Mouse (Mus musculus) left cerebral cortex, adult 9 months (tissue): ENCODE measurements at regions not wholly inside any gene's neighbourhood (a gene's known extent, or its start where the extent isn't known, plus 50 kb on each side); places are given as distances from the start of the nearest gene placed in this dataset.
"Not testable (repeated sequence)": the region's sequence is repeated elsewhere in the genome, so short reads cannot be mapped to it uniquely, and the experiment has no call there.

Experiments used
- DNase-seq, 2 experiments: peaks; one replicate each; pipeline ENCODE4 v3.0.0; 2022; ENCODE audit warnings: low spot score in 2 of 2

- DNase-seq = no peak
These were observed 119.3 kb upstream of the Foxk1 start for GRCm38 (mm10) chr5:142281997-142282396.

GRCm38 (mm10) chr5:142287981-142288380 lies 113.3 kb upstream of the Foxk1 start:
- peak in 1 of 2 experiments; percentile 4 for DNase-seq

DNA sequence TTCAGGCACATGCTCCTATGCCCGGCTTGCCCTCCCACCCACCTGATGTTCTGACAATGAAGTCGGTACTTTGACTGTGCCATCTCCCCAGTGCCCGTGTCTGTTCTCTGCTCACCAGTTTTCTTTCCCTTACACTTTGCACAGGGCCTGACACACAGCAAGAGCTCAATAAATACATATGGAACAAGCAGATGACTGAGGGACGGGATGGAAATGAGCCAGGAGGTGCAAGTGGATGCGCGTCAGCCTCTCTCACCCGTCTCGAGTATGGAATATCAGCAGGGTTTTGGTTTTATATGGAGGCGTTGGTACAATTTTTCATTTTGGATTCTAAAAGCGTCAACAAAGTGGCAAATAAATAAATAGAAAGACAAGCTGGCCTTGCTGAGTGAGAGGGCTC lies 109.8 kb upstream of the Foxk1 start:
- DNase-seq = peak in 1 of 2 experiments; percentile 24

GRCm38 (mm10) chr5:142296401-142296800 lies 104.9 kb upstream of the Foxk1 start:
- not testable (repeated sequence) for DNase-seq

DNA sequence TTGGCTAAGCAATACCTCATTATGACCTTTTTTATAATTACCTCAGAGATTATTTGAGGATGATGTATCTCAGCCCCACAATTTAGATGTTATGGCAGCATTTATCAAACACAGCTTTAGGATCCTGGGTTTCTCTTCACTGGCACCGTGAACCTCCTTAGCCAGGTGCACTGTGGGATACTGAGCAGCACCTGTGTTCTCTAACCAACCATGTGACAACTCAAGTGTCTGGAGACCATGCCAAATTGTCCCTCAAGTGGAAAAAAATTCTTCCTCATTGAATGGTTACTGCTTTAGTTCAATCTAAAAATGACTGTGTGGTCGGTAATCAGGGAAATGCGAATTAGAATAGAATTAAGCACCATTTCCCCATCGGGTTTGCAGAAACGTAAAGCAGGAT lies 101.7 kb upstream of the Foxk1 start:
- no peak for DNase-seq

GRCm38 (mm10) chr5:142308511-142308910 lies 92.8 kb upstream of the Foxk1 start:
- DNase-seq = no peak

DNA sequence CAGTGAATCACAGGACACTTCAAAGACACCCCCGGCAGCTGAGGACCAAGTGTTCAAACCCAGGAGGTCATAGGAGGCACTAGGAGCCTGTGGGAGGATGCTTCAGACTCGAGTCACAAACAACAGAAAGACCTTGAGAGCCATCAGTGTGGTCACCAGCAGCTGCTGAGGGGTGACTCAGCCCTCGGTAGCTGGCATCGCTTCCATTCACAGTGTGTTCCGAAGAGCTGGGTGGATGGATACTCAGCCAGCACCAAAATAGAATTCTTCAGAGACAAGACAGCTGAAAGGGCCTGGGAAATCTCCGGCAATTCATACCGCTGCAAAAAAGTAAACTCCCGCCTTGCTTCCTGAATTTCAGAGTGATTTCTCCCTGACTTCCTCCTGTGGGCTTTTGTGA lies 87.4 kb upstream of the Foxk1 start:
- DNase-seq = peak; percentile 38 to 81

DNA sequence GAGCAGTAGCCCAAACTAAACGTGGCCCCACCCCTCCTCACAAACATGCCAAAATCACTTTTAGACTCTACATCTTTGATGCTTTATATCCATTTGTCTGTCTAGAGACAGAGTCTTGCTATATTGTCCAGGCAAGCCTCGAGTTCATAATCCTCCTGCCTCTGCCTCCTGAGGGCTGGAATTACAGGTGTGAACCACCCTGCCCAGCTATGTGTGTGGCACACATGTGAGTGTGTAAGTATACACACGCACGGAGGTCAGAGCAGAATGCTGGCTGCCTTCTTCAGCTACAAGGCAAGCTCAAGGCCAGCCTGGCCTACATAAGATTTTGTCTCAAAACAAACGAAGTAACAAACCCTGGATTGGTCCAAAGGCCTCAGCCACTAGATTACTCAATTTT lies 86.8 kb upstream of the Foxk1 start:
- DNase-seq = no peak

DNA sequence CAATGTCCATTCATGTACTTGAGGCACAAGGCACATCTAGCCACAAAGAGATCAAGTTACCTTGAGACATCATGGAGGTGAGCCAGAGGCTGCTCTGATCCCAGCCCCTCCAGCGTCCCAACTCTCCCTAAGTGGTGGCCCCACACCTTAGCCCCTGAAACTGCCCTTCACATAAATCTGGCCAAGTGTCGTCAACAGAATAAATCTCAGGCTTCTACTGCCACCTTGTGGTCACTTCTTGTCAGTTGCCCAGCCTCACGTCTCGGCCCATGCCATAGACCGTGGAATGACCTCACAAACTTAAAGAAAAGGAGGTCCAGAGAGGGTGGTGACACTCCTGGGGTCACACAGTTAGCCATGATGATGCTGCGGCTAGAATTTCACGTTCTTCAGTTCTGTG lies 82.0 kb upstream of the Foxk1 start:
- peak in 1 of 2 experiments; percentile 77 for DNase-seq

GRCm38 (mm10) chr5:142321316-142321715 lies 80.0 kb upstream of the Foxk1 start:
- DNase-seq = no peak

GRCm38 (mm10) chr5:142324928-142325327 lies 76.4 kb upstream of the Foxk1 start:
- DNase-seq = no peak

DNA sequence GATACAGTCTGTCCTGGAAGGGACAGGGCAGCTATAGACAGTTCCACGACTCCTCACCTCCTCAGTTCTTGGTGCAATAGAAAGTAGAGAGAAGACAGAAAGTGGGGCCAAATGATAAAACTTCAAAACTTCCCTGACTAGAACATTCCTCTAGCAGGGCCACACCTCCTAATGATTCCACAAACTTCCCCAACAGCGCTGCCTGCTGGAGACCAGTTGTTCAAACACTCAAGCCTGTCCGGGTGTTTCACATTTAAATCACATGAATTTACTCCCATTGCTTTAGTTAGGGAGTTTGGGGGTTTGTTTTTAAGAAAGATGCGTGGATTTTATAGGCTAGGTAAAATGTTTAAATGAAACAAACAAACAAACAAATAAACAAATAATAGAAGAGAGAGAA lies 75.7 kb upstream of the Foxk1 start:
- DNase-seq = no peak

GRCm38 (mm10) chr5:142327261-142327660 lies 74.0 kb upstream of the Foxk1 start:
- no peak for DNase-seq

DNA sequence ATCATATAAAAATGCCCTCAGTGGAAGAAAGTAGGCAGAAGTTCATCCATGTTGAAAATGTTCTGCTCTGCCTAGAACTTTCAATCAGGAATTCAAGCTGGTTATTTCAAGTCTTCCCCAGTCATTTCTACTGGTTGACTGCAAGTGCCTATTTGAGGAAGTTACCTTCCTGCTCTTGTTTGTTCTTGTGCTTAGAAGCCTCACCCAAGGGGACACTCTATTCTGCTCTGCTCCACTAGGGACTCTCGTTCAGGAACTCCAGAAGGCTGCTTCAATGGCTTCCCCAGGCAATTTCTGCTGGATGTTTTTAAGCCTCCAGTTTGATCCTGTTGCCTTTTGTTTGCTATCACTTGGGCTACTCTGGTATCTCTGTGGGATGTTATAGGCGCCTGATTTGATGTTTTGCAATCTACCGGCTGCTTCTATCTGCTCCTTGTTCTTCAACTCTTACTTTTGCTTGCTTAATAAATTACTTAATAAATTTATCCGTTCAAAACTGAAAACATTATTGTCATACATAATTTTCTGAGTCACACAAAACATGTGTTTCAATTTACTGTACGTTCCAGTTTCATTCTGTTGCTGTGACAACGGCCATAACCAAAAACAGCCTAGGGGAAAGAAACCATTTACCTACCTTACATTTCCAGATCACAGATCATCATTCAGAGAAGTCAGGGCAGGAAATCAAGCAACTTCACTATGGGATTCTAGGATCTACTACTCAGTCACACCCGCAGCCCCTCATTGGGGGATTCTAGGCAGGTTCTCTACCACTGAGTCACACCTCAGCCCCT lies 71.4 kb upstream of the Foxk1 start:
- DNase-seq = no peak

DNA sequence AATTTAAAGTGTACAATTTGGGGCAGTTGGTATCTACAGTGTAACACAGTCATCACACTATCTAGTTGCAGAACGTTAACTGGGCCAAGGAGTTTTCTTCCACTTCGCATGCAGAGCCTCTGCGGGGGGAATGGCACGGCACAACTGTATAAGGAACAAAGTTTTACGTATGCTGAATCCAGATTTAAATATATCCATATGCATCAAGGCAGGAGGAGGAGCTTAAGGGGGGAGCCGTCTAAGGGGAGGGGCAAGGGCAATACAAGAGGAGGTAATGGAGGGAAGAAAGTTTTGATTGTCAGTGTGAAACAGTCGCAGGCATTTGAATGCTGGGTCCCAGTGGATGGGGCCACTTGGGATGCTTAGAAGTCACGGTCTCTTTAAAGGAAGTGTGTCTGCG lies 68.6 kb upstream of the Foxk1 start:
- no peak for DNase-seq

DNA sequence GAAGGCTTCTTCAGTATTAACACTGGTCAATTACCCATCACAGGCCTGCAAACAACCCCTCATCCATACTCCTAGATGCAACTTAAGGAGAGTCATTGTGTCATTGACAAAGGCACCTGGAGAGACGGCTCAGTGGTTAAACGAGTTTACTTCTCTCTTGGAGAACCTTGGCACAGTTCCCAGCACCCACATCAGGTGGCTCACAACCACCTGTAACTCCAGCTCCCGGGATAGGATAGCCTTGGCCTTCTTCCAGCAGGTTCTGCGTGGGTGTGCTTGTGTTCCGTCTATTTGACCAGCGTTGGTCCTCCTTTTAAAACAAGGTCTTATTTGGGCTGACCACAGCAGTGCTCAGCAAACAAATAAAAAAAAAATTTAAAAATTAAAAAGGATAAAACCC lies 63.9 kb upstream of the Foxk1 start:
- no peak for DNase-seq

- DNase-seq = no peak
These were observed 63.2 kb upstream of the Foxk1 start for GRCm38 (mm10) chr5:142338051-142338450.

DNA sequence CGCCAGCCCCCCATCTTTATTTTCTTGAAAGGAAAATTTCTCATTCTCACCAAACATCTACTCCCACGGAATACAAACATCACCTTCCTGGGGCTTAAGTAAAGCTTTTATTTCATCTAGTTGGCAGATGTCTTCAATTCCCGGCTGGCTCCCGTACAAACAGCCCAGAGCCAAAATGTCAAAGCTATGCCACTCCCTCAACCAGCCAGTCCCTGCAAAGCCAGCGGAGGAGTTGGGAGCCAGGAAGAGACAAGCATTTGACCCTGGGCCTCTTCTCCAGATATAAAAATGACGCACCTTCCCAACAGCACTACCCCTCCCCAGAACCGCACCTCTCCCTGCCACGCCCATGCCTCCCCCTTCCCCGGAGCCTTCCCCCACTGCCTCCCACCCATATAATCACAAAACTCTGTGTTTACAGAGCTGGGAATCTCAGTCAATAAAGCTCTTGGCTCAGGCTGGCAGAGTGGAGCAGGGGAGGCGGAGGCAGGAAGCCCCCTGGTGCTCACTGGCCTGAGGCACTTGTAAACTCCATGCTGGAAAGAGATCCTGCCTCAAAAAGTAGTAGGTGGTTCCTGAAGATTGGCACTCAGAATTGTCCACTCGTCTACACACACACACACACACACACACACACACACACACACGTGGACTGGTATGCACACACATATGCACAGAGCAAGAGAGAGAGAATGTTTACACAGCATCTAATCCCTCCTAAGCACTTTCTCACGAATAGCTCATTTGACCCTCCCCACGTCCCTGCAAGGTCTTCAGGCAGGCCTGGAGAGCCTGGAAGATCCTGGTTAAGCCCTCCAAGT lies 60.9 kb upstream of the Foxk1 start:
- DNase-seq = peak in 1 of 2 experiments; percentile 12

DNA sequence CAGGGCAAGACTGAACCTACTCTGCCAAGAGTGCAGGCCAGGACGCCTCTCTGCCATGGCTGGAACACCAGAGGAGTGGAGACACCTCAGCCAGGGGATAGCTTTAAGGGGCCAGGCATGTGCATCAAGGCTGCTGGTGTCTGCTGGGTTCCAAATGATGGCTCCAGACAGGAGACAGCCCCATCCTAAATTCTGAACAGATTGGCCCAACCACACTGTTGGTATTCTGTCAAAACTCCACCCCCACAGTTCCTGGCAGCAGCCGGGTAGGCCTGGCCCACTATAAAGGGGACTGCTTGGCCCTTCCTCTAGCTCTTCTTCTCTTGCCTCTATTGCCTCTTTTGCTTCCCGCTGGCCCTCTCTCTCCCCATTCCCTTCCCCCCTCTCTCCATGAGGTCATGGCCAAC lies 60.3 kb upstream of the Foxk1 start:
- DNase-seq = no peak

- no peak for DNase-seq
These were observed 54.8 kb upstream of the Foxk1 start for GRCm38 (mm10) chr5:142346454-142346853.

GRCm38 (mm10) chr5:142350574-142350973 lies 50.7 kb upstream of the Foxk1 start:
- no peak for DNase-seq
